Mouse (Mus musculus): ENCODE measurements around the gene Znrf3. TPM values are rescaled to one million over a fixed set of nuclear protein-coding genes. Genes with fewer than 3 reads are reported as not detected.

Gene Znrf3
- total RNA-seq, 4 experiments from 2014 or later, result 5.4 to 6.7 (median 6.3) TPM

DNA sequence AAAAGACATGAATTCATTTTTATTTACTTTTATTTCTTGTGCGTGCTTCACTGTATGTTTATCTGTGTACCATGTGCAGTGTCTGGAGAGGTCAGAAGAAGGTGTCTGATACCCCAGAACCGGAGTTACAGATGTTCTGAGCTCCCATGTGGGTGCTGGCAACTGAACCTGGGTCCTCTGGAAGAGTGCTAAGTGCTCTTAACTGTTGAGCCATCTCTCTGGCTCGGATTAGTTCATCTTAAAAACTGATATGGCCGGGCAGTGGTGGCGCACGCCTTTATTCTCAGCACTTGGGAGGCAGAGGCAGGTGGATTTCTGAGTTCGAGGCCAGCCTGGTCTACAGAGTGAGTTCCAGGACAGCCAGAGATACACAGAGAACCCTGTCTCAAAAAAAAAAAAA, 201.4 kb downstream of the Znrf3 start:
- DNase-seq (ENCODE audit: low spot score in 2 of 2), result no peak

DNA sequence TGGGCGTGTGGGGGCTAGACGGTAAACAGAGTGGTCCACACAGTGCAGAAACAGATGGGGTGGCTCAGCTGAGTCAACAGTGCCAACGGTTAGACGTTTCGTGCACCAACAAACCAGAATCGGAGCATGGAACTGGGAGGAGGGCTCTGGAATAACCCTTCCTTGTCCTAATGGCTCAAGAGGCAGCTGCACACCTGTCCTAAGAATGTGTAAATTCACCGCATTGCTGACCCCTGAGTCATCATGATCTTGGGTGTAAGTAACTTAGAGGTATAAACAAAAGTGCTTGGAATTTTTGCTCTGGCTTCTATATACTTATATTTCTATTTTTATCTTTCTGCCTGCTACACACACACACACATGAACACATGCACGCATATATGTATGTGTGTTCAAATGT, 202.5 kb downstream of the Znrf3 start:
- DNase-seq (ENCODE audit: low spot score in 2 of 2), result no peak

DNA sequence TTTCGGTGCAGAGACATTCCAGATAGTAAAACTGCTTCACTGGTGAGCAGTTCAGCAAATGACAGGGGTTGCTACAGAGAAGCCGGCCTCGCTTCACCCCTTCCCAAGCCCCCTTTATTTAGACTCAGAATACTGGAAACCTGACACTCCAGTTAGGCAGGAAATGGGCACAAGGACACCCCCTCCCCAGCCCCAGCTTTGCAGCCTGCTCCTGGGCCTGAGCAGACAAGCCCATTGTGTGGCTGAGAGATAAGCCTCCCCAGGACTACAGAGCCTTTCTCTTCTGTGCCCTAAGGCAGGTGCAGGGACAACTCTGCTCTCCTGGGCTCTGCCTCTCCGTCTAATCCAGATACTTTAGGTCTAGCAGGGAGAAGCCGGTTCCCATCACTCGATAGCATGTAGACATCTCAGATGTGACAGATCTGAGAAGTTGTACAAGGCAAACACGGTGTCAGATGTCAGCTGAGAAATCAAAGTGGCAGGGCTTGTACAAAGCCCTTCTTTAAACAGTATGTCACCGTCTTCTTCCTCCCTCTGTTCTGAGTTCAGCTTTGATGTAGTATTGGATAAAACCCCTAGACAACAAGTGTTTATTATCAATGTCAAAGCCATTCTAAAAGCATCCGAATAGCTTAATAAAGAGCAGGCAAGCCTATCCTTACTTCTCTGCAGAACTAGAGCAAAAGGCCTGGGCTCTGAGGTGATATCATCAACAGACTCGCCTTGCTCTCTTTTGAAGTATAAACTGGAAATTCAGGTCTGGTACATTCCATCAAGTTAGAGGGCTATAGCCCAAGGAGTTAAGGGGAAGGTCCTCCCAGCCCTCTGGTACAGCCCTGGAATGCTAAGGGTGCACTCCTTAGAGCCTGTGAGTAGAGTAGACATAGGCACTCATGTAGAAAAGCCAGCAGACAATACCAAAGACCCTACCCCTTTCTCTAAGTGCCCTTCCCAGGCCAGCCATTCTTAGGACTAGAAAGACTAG, 204.6 kb downstream of the Znrf3 start:
- DNase-seq (ENCODE audit: low spot score in 2 of 2), result no peak

Other genes with a start within 250 kb of the Znrf3 start
- gene Kremen1, start 183.3 kb downstream of the Znrf3 start, total RNA-seq (2022), result 10 to 100 TPM; 41.4 to 55.8 (median 48.8) TPM
- 100 to 1,000 TPM in 1 of 4 experiments, 10 to 100 TPM in 3; 57.4 to 110 (median 72.7) TPM for gene Xbp1, start 75.8 kb upstream of the Znrf3 start, total RNA-seq (2022)
- gene Ccdc117, start 97.3 kb upstream of the Znrf3 start, total RNA-seq (2022), result 10 to 100 TPM; 19.2 to 27.7 (median 24.0) TPM
- gene Ankrd36, start 124.8 kb upstream of the Znrf3 start, total RNA-seq (2022), result not detected